Mouse (Mus musculus) liver, embryonic 11.5 days (tissue): ENCODE measurements around the gene Trpm3. TPM values are rescaled to one million over a fixed set of nuclear protein-coding genes. Genes with fewer than 3 reads are reported as not detected.
A peak's percentile ranks its signal among the peaks of the same experiment; 100 is the strongest.

Experiments
- ATAC-seq: fragments of 200-750 bp; cut with Nextera tagmentation; replicated peaks from 2 replicates; pipeline ENCODE4 v1.8.0; 2017; ENCODE audit warnings: moderate number of reproducible peaks, mild to moderate bottlenecking, moderate TSS enrichment, moderate library complexity; ENCODE audit not compliant: low FRiP score
- DNase-seq: peaks from one replicate; pipeline ENCODE4 v3.0.0-alpha.2; 2017; ENCODE audit warnings: low spot score
- H3K27ac ChIP-seq: fragments of 300-500 bp; sonication (generic); 2 replicates; pipeline ENCODE4 v1.5.1; 2014; ENCODE audit warnings: mild to moderate bottlenecking, low read depth, low read length, control low read depth
- H3K27me3 ChIP-seq: fragments of 300-500 bp; sonication (generic); replicated peaks from 2 replicates; pipeline ENCODE4 v1.6.1; 2014; ENCODE audit warnings: low read length, mixed read lengths; ENCODE audit not compliant: control insufficient read depth, insufficient read depth
- H3K36me3 ChIP-seq: fragments of 300-500 bp; sonication (generic); 2 replicates; pipeline ENCODE4 v1.6.1; 2014; ENCODE audit warnings: mild to moderate bottlenecking, low read length, moderate library complexity, mixed read lengths; ENCODE audit not compliant: control insufficient read depth, insufficient read depth
- H3K4me1 ChIP-seq: fragments of 300-500 bp; sonication (generic); replicated peaks from 2 replicates; pipeline ENCODE4 v1.6.1; 2014; ENCODE audit warnings: low read length, mixed read lengths; ENCODE audit not compliant: control insufficient read depth, insufficient read depth
- H3K4me2 ChIP-seq: fragments of 300-500 bp; sonication (generic); 2 replicates; pipeline ENCODE4 v1.6.1; 2014; ENCODE audit warnings: mild to moderate bottlenecking, control low read depth, moderate library complexity
- H3K4me3 ChIP-seq: fragments of 300-500 bp; sonication (generic); 2 replicates; pipeline ENCODE4 v1.5.1; 2014; ENCODE audit warnings: low read depth, low read length, control low read depth
- H3K9ac ChIP-seq: fragments of 300-500 bp; sonication (generic); 2 replicates; pipeline ENCODE4 v1.6.1; 2014; ENCODE audit warnings: low read depth, low read length, control low read depth
- H3K9me3 ChIP-seq: fragments of 300-500 bp; sonication (generic); 2 replicates; pipeline ENCODE4 v1.6.1; 2016; ENCODE audit warnings: low read length, inconsistent platforms, mixed read lengths; ENCODE audit not compliant: control insufficient read depth
- WGBS: fragments of 180-500 bp; shearing (Covaris S2); extraction: QIAGEN DNeasy Blood & Tissue Kit; methylation state at CpG from one replicate; pipeline ENCODE4 v1.1.7; 2014; 5-methylcytosine and 5-hydroxymethylcytosine counted together
- polyA plus RNA-seq: library from polyadenylated mRNA; unstranded; fragments of >200 nt; fragmentation: Nextera tagmentation; extraction: Ambion mirVana; gene quantifications from 2 replicates; pipeline ENCODE4 v1.2.1, GENCODE M21; 2014

Gene Trpm3
- polyA plus RNA-seq, 1 experiment from 2014 or later, result 0.26 TPM

DNA sequence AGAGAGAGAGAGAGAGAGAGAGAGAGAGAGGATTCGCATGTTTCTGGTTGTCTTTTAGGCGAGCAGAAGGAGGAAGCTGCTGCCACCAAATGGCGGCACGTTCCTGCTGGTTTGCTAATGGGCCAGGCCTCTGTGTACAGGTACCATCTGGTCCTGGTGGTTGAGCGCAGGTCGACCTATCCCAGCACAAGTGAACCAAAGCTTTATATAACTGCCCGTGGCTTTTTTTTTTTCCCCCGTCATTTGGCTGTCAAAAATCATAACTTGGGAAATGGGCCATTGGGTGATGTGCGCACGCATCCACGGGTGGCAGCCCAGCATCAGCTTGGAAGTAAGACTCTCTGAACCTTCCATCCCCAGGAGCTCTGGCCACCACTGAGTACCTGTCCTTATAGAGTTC, 745.5 kb downstream of the Trpm3 start:
- H3K27ac ChIP-seq, result no peak overlapping the region
- ATAC-seq (no peak), DNase-seq (no peak)
- no peaks in the 10 kb centered on the region for H3K27me3 ChIP-seq
- no peak overlapping the region for H3K9ac ChIP-seq
- H3K4me1 ChIP-seq, result no peaks in the 10 kb centered on the region
- no peaks in the 10 kb centered on the region for H3K36me3 ChIP-seq
- H3K4me3 ChIP-seq, result no peak overlapping the region
- H3K9me3 ChIP-seq, result no peaks in the 10 kb centered on the region
- H3K4me2 ChIP-seq, result no peak overlapping the region
- 45% methylated on average over 11 of the region's 11 CpGs for WGBS

- H3K9me3 ChIP-seq, result no peaks in the 10 kb centered on the region
- H3K9ac ChIP-seq, result no peak overlapping the region
- WGBS, result 84% methylated on average over 5 of the region's 5 CpGs
- no peaks in the 10 kb centered on the region for H3K4me1 ChIP-seq
- ATAC-seq (no peak), DNase-seq (no peak)
- H3K27ac ChIP-seq, result no peak overlapping the region
- H3K4me3 ChIP-seq, result no peak overlapping the region
- H3K4me2 ChIP-seq, result no peak overlapping the region
- H3K36me3 ChIP-seq, result no peaks in the 10 kb centered on the region
- H3K27me3 ChIP-seq, result no peaks in the 10 kb centered on the region
These were observed 746.2 kb downstream of the Trpm3 start for GRCm38 (mm10) chr19:22885051-22885450.

DNA sequence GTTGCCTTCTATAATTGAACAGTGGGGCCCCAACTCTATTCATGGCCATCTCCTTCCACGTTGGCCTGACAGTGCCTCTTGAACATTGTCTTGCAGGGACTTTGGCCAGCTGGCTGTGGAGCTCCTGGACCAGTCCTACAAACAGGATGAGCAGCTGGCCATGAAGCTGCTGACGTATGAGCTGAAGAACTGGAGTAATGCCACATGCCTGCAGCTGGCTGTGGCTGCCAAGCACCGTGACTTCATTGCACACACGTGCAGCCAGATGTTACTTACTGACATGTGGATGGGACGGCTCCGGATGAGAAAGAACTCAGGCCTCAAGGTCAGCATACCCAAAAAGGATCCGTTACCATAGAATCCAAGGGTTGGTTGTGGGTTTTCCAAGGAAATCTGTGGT, 763.0 kb downstream of the Trpm3 start:
- Histone ChIP-seq H3K36me3 (no peaks in the 10 kb centered on the region), H3K9me3 (no peaks in the 10 kb centered on the region), H3K9ac (no peak overlapping the region), H3K27me3 (no peaks in the 10 kb centered on the region), H3K4me1 (no peaks in the 10 kb centered on the region), H3K27ac (no peak overlapping the region), H3K4me2 (no peak overlapping the region), H3K4me3 (no peak overlapping the region)
- WGBS, result 80% methylated on average over 7 of the region's 7 CpGs
- DNase-seq (no peak), ATAC-seq (no peak)

- H3K4me2 ChIP-seq, result no peak overlapping the region
- DNase-seq, result no peak
- no peak overlapping the region for H3K27ac ChIP-seq
- no peak for ATAC-seq
- H3K9ac ChIP-seq, result no peak overlapping the region
- no peaks in the 10 kb centered on the region for H3K36me3 ChIP-seq
- no peaks in the 10 kb centered on the region for H3K4me1 ChIP-seq
- no peak overlapping the region for H3K4me3 ChIP-seq
- WGBS, result 86% methylated on average over 6 of the region's 6 CpGs
- no peaks in the 10 kb centered on the region for H3K27me3 ChIP-seq
- H3K9me3 ChIP-seq, result no peaks in the 10 kb centered on the region
These were observed 763.5 kb downstream of the Trpm3 start for GRCm38 (mm10) chr19:22902386-22902785.

DNA sequence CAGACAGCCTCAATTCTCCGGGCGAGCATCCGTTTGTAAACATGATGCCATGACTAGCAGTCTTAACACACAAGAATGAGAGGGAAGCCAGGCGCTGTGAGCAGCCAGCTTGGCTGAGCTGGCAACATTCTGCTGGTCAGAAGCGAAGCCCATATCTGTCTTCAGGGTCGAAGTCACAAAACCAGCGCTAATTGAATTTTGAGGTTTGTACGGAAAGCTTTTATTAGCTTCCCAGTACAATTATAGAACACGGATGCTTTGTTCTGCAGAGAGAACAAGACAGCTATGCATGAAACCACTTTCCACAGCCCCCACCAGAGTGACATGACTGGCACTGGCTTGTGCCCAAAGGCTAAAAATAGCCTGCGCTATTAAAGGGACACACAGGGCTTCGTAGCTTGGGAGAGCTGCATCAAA, 766.2 kb downstream of the Trpm3 start:
- Histone ChIP-seq H3K4me2 (no peak overlapping the region), H3K27ac (no peak overlapping the region), H3K4me1 (no peaks in the 10 kb centered on the region), H3K27me3 (no peaks in the 10 kb centered on the region), H3K36me3 (no peaks in the 10 kb centered on the region), H3K9ac (no peak overlapping the region), H3K9me3 (no peaks in the 10 kb centered on the region), H3K4me3 (no peak overlapping the region)
- ATAC-seq (no peak), DNase-seq (no peak)
- 83% methylated on average over 11 of the region's 11 CpGs for WGBS

- H3K4me1 ChIP-seq, result no peaks in the 10 kb centered on the region
- H3K27me3 ChIP-seq, result no peaks in the 10 kb centered on the region; the same call in 1 of the 2 replicates
- no peaks in the 10 kb centered on the region for H3K36me3 ChIP-seq
- DNase-seq, result no peak
- H3K9me3 ChIP-seq, result no peaks in the 10 kb centered on the region
- 85% methylated on average over 6 of the region's 6 CpGs for WGBS
- no peak overlapping the region for H3K27ac ChIP-seq
- H3K9ac ChIP-seq, result no peak overlapping the region
- H3K4me2 ChIP-seq, result no peak overlapping the region
- no peak overlapping the region for H3K4me3 ChIP-seq
- no peak for ATAC-seq
These were observed 771.8 kb downstream of the Trpm3 start for GRCm38 (mm10) chr19:22910686-22911085.

- H3K4me1 ChIP-seq, result no peaks in the 10 kb centered on the region
- no peaks in the 10 kb centered on the region for H3K36me3 ChIP-seq
- WGBS, result 81% methylated on average over 4 of the region's 4 CpGs
- H3K9me3 ChIP-seq, result no peaks in the 10 kb centered on the region
- ATAC-seq (no peak), DNase-seq (no peak)
- H3K9ac ChIP-seq, result no peak overlapping the region
- no peak overlapping the region for H3K4me3 ChIP-seq
- H3K27ac ChIP-seq, result no peak overlapping the region
- no peaks in the 10 kb centered on the region; the same call in 1 of the 2 replicates for H3K27me3 ChIP-seq
- H3K4me2 ChIP-seq, result no peak overlapping the region
These were observed 774.1 kb downstream of the Trpm3 start for GRCm38 (mm10) chr19:22912971-22913370.

GRCm38 (mm10) chr19:22915868-22916642, 777.2 kb downstream of the Trpm3 start:
- H3K9ac ChIP-seq, result no peak overlapping the region
- no peaks in the 10 kb centered on the region for H3K4me1 ChIP-seq
- DNase-seq, result peak; percentile 51
- peak overlapping the region; percentile 61 for H3K4me2 ChIP-seq
- WGBS, result 24% methylated on average over 16 of the region's 16 CpGs
- no peaks in the 10 kb centered on the region for H3K9me3 ChIP-seq
- H3K27me3 ChIP-seq, result no peaks in the 10 kb centered on the region; the same call in 1 of the 2 replicates
- H3K27ac ChIP-seq, result no peak overlapping the region
- no peaks in the 10 kb centered on the region for H3K36me3 ChIP-seq
- H3K4me3 ChIP-seq, result peak overlapping the region; percentile 26; the same call in 1 of the 2 replicates
- ATAC-seq, result peak; percentile 47; the same call in 1 of the 2 replicates
